Mouse (Mus musculus): Measurements from ENCODE around the gene Stoml3. TPM values are rescaled to one million over a fixed set of nuclear protein-coding genes. Genes with fewer than 3 reads are reported as not detected.

Gene Stoml3
- total RNA-seq, 1 experiment, result not detected

DNA sequence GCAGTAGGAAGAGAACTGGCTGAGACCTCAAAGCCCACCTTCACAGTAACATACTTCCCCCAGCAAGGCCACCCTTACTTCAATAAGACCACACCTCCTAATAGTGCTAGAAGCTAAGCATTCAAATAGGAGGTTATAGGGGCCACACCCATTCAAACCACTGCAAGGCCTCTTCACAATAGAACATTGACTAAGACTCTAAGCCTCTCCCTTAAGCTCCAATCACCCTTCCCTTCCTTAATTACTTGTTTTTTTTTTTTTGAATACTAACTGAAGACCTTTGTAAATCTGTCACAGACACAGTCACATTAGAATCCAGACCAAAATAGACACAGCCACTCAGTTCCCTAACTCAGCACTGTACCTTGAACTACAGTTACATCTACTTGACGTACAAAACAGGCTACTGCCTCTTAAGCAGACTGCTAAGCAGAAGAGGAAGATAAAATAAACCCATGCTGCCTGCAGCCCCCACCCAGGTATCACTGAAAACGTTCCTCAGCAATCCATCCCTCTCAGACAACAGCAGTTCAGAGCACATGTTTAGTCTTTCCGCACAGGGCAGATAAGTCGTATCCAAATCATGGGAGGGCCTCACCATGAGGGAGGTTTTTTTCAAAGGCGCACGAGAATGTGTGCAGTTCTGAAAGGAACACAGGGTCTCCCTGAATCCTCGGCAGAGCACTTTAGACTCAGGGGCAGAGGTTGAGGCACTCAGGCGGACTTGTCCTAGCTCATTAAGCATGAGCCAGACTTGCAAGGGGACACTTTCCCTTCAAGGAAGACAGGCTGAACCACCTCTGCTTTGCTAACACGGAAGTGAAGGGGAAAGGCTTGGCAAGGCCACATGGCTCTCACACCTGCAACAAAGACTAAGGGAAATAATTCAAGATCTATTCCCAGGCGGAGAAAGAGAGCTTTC is 66.8 kb downstream of the Stoml3 start:
- peak; percentile 71 for TF ChIP-seq ZNF384 (IDR thresholded peaks at IDR 0.05; ENCODE audit: low read depth, low read length)
- TF ChIP-seq CHD2 (IDR thresholded peaks at IDR 0.05; ENCODE audit: low read depth, low read length), result no peak
- no peak for TF ChIP-seq MAFK (IDR thresholded peaks at IDR 0.05; ENCODE audit: insufficient read depth, low read depth, low read length)
- TF ChIP-seq ZC3H11A (IDR thresholded peaks at IDR 0.05; ENCODE audit: borderline replicate concordance, low read depth, low read length), result no peak
- TF ChIP-seq HCFC1 (IDR thresholded peaks at IDR 0.05; ENCODE audit: borderline replicate concordance, insufficient read depth, low read length), result no peak
- DNase-seq (ENCODE audit: low read depth, low spot score), result no peak
- H3K4me3 ChIP-seq (ENCODE audit: insufficient read depth in 1 of 2, low read depth in 1 of 2, low read length in 2 of 2, poor library complexity in 1 of 2, severe bottlenecking in 1 of 2), result no peak overlapping the region
- H3K36me3 ChIP-seq (ENCODE audit: control insufficient read depth, insufficient read depth, low read length, poor library complexity, severe bottlenecking), result no peaks in the 10 kb centered on the region; the same call in 1 of the 2 replicates
- H3K4me1 ChIP-seq (ENCODE audit: control insufficient read depth in 2 of 2, insufficient read depth in 2 of 2, low read length in 2 of 2, poor library complexity in 1 of 2), result peaks cover 6 to 7% of the 10 kb centered on the region in 2 experiments; a peak in 3 of 4 replicates
- no peaks in the 10 kb centered on the region for H3K9me3 ChIP-seq (ENCODE audit: control insufficient read depth, insufficient read depth, low read depth, low read length)
- in situ Hi-C loops (cut with MboI; ENCODE audit: low sequenced_read_pairs in 2 of 2, unreplicated experiment in 2 of 2), result no loop called here
- H3K9ac ChIP-seq (ENCODE audit: insufficient read depth, low read depth, low read length, poor library complexity, severe bottlenecking), result no peak overlapping the region
- no peak overlapping the region for H3K27ac ChIP-seq (ENCODE audit: insufficient read depth, low read depth, low read length, poor library complexity, severe bottlenecking)

- no peak for TF ChIP-seq ZC3H11A (IDR thresholded peaks at IDR 0.05; ENCODE audit: borderline replicate concordance, low read depth, low read length)
- no peak for TF ChIP-seq HCFC1 (IDR thresholded peaks at IDR 0.05; ENCODE audit: borderline replicate concordance, insufficient read depth, low read length)
- TF ChIP-seq CHD2 (IDR thresholded peaks at IDR 0.05; ENCODE audit: low read depth, low read length), result no peak
- no peak for TF ChIP-seq ZNF384 (IDR thresholded peaks at IDR 0.05; ENCODE audit: low read depth, low read length)
- no peak for TF ChIP-seq MAFK (IDR thresholded peaks at IDR 0.05; ENCODE audit: insufficient read depth, low read depth, low read length)
- no peak for DNase-seq (ENCODE audit: low read depth, low spot score)
- Histone ChIP-seq H3K4me3 (ENCODE audit: insufficient read depth in 1 of 2, low read depth in 1 of 2, low read length in 2 of 2, poor library complexity in 1 of 2, severe bottlenecking in 1 of 2) (no peak overlapping the region), H3K9me3 (ENCODE audit: control insufficient read depth, insufficient read depth, low read depth, low read length) (no peaks in the 10 kb centered on the region), H3K27ac (ENCODE audit: insufficient read depth, low read depth, low read length, poor library complexity, severe bottlenecking) (no peak overlapping the region), H3K36me3 (ENCODE audit: control insufficient read depth, insufficient read depth, low read length, poor library complexity, severe bottlenecking) (no peaks in the 10 kb centered on the region), H3K9ac (ENCODE audit: insufficient read depth, low read depth, low read length, poor library complexity, severe bottlenecking) (no peak overlapping the region), H3K4me1 (ENCODE audit: control insufficient read depth in 2 of 2, insufficient read depth in 2 of 2, low read length in 2 of 2, poor library complexity in 1 of 2) (peaks cover 7 to 11% of the 10 kb centered on the region in 2 experiments)
- in situ Hi-C loops (cut with MboI; ENCODE audit: low sequenced_read_pairs in 2 of 2, unreplicated experiment in 2 of 2), result no loop called here
Observed at GRCm38 (mm10) chr3:53557388-53558214, 69.1 kb downstream of the Stoml3 start.

Other genes starting within 250 kb of the Stoml3 start
- 12.6 and 16.2 TPM in 2 replicates for gene Nhlrc3, start 25.3 kb upstream of the Stoml3 start, total RNA-seq (2012; rRNA removed)
- 10.6 and 11.9 TPM in 2 replicates for gene Proser1, start 25.0 kb upstream of the Stoml3 start, total RNA-seq (2012; rRNA removed)
- 7.9 and 21.1 TPM in 2 replicates for gene Frem2, start 168.7 kb downstream of the Stoml3 start, total RNA-seq (2012; rRNA removed)

All from ES-E14 (cell line).